Mouse (Mus musculus): ENCODE measurements around the gene Olfr1496.
A peak's percentile ranks its signal among the peaks of the same experiment; 100 is the strongest.
"Not testable (repeated sequence)": the region's sequence is repeated elsewhere in the genome, so short reads cannot be mapped to it uniquely, and the experiment has no call there.

Gene Olfr1496

DNA sequence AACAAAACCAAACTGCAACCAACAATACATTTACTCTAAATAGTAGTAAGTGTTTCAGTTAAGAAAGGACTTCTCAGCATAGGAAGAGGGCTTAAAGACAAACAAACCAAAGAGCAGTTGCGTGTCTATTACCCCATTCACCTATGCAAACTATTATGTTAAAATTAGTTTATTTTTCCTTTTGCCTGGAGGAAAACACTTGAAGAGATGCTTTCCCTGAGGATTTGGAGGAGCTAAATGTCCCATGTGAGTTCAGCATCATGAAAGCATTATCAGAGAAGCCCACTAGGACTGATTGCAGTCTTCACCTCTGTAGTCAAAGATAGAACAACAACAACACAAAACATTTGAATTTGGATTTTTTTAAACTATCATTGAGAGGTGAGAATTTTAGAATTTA is at the start of gene Olfr1496:
Gene Olfr1496, plus strand, starts transcription at position 301 of the 400 bp plus-strand sequence.
- DNase-seq (ENCODE audit: low spot score in 2 of 2), result no peak

- no peak for DNase-seq (ENCODE audit: low spot score in 2 of 2)
Observed at GRCm38 (mm10) chr19:13739428-13739827, 38.2 kb upstream of the Olfr1496 start, which contains the start of gene Olfr1494. Olfr1494 (plus strand) TSS chr19:13739728.

DNA sequence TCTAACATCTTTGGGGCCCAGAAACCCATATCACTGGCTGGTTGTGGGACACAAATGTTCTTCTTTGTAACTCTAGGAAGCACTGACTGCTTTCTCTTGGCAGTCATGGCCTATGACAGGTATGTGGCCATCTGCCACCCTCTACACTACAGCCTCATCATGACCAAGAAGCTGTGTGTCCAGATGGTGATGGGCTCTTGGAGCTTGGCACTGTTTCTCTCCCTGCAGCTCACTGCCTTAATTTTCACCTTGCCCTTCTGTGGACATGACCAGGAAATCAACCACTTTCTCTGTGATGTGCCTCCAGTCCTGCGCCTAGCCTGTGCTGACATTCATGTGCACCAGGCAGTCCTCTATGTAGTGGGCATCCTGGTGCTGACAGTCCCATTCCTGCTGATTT is 28.3 kb upstream of the Olfr1496 start:
- DNase-seq (ENCODE audit: low spot score in 2 of 2), result peak in 1 of 2 experiments; percentile 8

- DNase-seq (ENCODE audit: low spot score in 2 of 2), result no peak
Observed at GRCm38 (mm10) chr19:13764306-13764705, 13.4 kb upstream of the Olfr1496 start, which contains the start of gene Olfr1495. Olfr1495 (plus strand) TSS chr19:13764606.

DNA sequence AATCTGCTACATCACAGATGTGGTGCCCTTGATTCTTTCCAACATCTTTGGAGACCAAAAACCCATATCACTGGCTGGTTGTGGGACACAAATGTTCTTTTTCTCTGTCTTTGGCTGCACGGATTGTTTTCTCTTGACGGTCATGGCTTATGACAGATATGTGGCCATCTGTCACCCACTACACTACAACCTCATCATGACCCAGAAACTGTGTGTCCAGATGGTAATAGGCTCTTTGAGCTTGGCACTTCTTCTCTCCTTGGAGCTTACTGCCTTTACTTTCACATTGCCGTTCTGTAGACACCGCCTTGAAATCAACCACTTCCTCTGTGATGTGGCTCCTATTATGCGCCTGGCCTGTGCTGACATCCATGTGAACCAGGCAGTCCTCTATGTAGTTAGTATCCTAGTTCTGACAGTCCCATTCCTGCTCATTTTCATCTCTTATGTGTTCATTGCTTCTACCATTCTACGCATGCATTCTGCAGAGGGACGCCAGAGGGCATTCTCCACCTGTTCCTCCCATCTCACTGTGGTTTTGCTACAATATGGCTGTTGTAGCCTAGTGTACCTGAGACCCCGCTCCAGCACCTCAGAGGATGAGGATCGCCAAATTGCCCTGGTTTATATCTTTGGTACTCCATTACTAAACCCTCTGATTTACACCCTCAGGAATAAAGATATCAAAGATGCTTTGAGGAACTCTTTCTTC is 9.0 kb upstream of the Olfr1496 start:
- no peak for DNase-seq (ENCODE audit: low spot score in 2 of 2)

DNA sequence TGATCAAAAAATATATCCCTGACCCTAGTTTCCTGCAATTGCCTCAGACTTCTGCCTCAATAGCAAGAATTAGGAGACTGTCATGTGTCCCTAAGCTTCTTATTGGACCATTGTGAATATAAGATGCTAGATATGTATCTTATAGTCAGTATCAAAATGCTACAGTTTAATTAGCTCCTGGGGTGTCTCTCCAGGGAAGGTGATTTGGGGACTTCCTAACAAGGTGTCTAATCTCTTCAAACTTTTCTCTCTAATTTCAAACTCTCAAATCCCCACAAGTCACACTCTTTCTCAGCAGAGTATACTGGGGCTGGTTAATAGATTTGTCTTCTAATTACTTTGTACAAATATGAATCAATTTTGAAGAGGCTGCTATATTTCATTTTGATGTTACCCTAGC is 20.4 kb downstream of the Olfr1496 start, which contains the start of gene Olfr1497:
Gene Olfr1497, minus strand, starts transcription at position 101 of the 400 bp plus-strand sequence.
- no peak for DNase-seq (ENCODE audit: low spot score in 2 of 2)

DNA sequence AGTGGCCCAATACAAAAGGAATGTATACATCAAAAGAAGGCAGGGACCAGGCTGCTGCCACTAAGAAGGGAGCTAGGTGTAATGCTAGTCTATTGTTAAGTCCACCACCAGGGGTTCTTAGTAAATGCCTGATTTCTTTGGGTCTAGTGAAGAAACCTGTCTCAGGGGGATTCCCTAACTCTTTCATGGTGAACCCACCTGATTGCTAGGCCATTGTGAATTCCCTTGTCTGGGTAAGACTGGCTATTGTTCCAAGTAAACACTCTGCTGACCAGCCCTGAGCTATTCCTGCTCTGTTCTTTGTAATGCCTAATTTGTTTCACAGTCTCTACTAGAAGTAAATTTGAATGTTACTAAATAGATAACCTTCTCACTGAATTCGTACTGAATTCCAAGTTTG is 27.8 kb downstream of the Olfr1496 start:
- not testable (repeated sequence) for DNase-seq (ENCODE audit: low spot score in 2 of 2)

GRCm38 (mm10) chr19:13812823-13813222 is 35.1 kb downstream of the Olfr1496 start:
- no peak for DNase-seq (ENCODE audit: low spot score in 2 of 2)

DNA sequence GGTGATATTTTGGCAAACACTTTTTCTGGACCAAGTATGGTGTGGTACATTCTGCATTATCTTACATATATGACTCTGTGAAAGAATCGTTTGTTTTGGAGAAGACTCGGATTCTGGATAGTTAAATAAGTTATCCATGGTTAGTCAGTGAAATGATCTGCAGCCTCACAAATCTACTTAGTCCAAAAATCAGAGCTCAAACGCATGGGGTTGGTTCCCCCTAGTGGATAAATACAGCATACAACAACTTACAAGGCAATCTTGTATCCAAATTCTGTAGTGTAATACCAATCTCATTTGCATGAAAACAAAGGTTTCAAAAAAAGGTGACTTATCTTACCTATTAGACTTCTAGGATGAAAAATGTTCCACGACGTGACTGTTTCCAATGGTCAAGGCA is 41.1 kb downstream of the Olfr1496 start:
- no peak for DNase-seq (ENCODE audit: low spot score in 2 of 2)

GRCm38 (mm10) chr19:13819347-13819746 is 41.7 kb downstream of the Olfr1496 start, which contains the start of gene Olfr1499:
Olfr1499 (minus strand) TSS chr19:13819447.
- no peak for DNase-seq (ENCODE audit: low spot score in 2 of 2)

DNA sequence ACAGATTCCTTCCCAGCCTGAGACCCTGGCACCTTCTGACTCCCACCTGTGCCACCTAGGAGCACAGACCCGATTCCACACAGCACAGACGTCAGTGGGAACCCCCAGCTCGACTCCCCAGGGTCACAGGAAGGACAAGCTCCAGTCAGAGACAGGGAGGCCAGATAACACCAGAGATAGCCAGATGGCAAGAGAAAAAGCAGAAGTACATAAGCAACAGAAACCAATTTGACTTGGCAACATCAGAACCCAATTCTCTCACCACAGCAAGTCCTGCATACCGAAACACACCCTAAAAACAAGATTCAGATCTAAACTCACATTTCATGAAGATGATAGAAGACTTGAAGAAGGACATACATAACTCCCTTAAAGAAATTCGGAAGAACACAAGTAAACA is 43.2 kb downstream of the Olfr1496 start:
- no peak for DNase-seq (ENCODE audit: low spot score in 2 of 2)

GRCm38 (mm10) chr19:13828447-13828846 is 50.8 kb downstream of the Olfr1496 start:
- no peak for DNase-seq (ENCODE audit: low spot score in 2 of 2)

GRCm38 (mm10) chr19:13830388-13830787 is 52.7 kb downstream of the Olfr1496 start, which contains the start of gene Olfr1500:
Olfr1500 (minus strand) TSS chr19:13830488.
- no peak for DNase-seq (ENCODE audit: low spot score in 2 of 2)
